Mouse (Mus musculus): Measurements from ENCODE around the gene Slc6a5.

The Slc6a5 gene

DNA sequence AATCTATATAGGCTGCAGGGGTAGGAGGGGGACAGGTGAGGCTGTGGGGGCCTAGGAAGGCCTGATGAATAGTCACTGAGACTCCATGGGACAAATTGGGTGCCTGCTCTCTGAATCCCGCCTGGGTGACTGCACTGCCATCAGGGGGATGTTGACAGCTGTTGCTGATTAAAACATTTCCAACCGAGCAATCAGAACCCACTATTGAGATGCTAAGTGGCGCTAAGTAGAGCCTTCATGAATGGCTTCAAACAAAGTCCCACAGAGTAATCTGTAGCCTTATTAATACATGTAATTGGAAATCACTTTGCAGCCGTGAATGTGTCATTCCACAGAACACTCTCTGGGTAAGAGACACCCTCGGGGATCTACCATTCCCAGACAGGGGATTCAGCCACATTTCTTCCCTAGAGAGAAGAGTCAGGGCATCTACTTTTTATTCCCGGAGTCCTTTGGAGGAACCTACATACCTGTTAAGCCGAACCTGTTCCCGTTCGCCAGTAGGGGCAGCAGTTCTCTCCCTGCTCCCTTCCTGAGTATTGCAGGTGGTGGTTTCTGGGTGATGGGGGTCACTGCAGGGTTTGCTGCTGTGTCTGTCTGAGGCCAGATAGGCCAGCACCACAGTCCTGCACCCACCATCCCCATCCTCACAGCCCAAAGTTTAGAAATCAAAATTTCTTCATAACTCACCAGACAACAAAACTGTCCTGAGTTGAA is 71.7 kb downstream of the Slc6a5 start:
- DNase-seq (ENCODE audit: low spot score): no peak

DNA sequence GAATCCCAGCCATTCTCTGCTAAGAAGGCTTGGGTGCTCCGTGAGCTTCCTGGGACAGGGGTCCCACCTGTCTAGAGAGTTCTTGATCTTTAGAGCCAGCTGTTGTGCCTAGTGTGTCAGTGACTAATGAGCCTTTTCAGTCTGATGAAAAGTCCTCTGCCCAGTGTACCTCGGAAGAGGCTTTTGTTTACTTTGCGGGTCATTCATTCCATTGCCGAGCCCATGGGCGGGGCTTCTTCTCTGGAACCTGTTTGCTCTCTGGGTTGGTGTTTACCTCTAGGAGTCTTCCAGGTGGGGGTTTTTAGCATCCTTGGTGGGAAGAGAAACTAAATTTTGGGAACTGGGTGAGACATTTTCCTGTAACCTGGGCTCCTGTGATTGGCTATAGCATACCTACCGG is 74.8 kb downstream of the Slc6a5 start:
- no peak for DNase-seq (ENCODE audit: low spot score)

GRCm38 (mm10) chr7:49985947-49986346 is 76.0 kb downstream of the Slc6a5 start:
- DNase-seq (ENCODE audit: low spot score): no peak

DNA sequence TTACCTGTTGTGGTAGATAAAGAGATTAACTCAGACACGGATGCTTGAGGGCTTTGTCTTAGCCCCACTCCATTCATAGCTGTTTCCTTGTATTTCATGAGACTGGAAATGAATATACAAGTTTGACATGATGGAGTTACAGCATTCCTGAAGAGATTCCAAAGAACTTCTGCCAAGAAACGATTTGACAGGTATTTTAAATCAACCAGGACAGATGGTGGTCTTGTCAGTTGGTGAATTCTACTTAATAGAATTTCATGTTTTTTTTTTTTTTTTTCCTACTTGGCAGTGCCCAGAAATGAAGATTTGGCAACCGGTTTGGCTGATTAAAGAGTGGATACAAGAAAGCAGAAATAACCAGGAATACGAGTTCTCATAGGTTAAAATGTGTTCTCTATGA is 89.4 kb downstream of the Slc6a5 start:
- no peak for DNase-seq (ENCODE audit: low spot score)

GRCm38 (mm10) chr7:50005268-50005667 is 95.3 kb downstream of the Slc6a5 start:
- no peak for DNase-seq (ENCODE audit: low spot score)

Measured in testis, postnatal 10 days (tissue).